Mouse (Mus musculus): ENCODE results near the gene Galp. TPM values are rescaled to one million over a fixed set of nuclear protein-coding genes. Genes with fewer than 3 reads are reported as not detected.

The Galp gene
- polyA plus RNA-seq, 1 experiment, result not detected

GRCm38 (mm10) chr7:6157479-6157878, 39.4 kb upstream of the Galp start:
- Histone ChIP-seq H3K27ac (ENCODE audit: insufficient read depth, low read depth, low read length) (no peak overlapping the region), H3K4me3 (ENCODE audit: insufficient read depth, low read length) (no peak overlapping the region)

GRCm38 (mm10) chr7:6159604-6160003, 37.3 kb upstream of the Galp start:
- H3K4me1 ChIP-seq (ENCODE audit: control insufficient read depth, insufficient read depth, low read length), result peaks cover 8% of the 10 kb centered on the region
- H3K4me3 ChIP-seq (ENCODE audit: insufficient read depth, low read length), result no peak overlapping the region
- no peak for TF ChIP-seq CTCF (IDR thresholded peaks at IDR 0.05; ENCODE audit: low read depth, low read length)
- TF ChIP-seq POLR2A (IDR thresholded peaks at IDR 0.05; ENCODE audit: borderline replicate concordance, low read depth, low read length), result no peak
- H3K27ac ChIP-seq (ENCODE audit: insufficient read depth, low read depth, low read length), result no peak overlapping the region

More at GRCm38 (mm10) chr7:6157479-6157878, 39.4 kb upstream of the Galp start:
- no peak for TF ChIP-seq CTCF (IDR thresholded peaks at IDR 0.05; ENCODE audit: low read depth, low read length)
- TF ChIP-seq POLR2A (IDR thresholded peaks at IDR 0.05; ENCODE audit: borderline replicate concordance, low read depth, low read length), result no peak
- peaks cover 27% of the 10 kb centered on the region for H3K4me1 ChIP-seq (ENCODE audit: control insufficient read depth, insufficient read depth, low read length)

- Histone ChIP-seq H3K27ac (ENCODE audit: insufficient read depth, low read depth, low read length) (no peak overlapping the region), H3K4me3 (ENCODE audit: insufficient read depth, low read length) (no peak overlapping the region), H3K4me1 (ENCODE audit: control insufficient read depth, insufficient read depth, low read length) (peaks cover 7% of the 10 kb centered on the region)
- TF ChIP-seq POLR2A (IDR thresholded peaks at IDR 0.05; ENCODE audit: borderline replicate concordance, low read depth, low read length), result no peak
- no peak for TF ChIP-seq CTCF (IDR thresholded peaks at IDR 0.05; ENCODE audit: low read depth, low read length)
These were observed 35.3 kb upstream of the Galp start for GRCm38 (mm10) chr7:6161541-6161940.

GRCm38 (mm10) chr7:6162172-6162571, 34.7 kb upstream of the Galp start:
- Histone ChIP-seq H3K4me1 (ENCODE audit: control insufficient read depth, insufficient read depth, low read length) (peaks cover 2% of the 10 kb centered on the region), H3K27ac (ENCODE audit: insufficient read depth, low read depth, low read length) (no peak overlapping the region), H3K4me3 (ENCODE audit: insufficient read depth, low read length) (no peak overlapping the region)
- TF ChIP-seq POLR2A (IDR thresholded peaks at IDR 0.05; ENCODE audit: borderline replicate concordance, low read depth, low read length) (no peak), CTCF (IDR thresholded peaks at IDR 0.05; ENCODE audit: low read depth, low read length) (no peak)

- no peak overlapping the region for H3K27ac ChIP-seq (ENCODE audit: insufficient read depth, low read depth, low read length)
- H3K4me3 ChIP-seq (ENCODE audit: insufficient read depth, low read length), result no peak overlapping the region
- no peak for TF ChIP-seq POLR2A (IDR thresholded peaks at IDR 0.05; ENCODE audit: borderline replicate concordance, low read depth, low read length)
- no peak for TF ChIP-seq CTCF (IDR thresholded peaks at IDR 0.05; ENCODE audit: low read depth, low read length)
- peaks cover 6% of the 10 kb centered on the region; the same call in 1 of the 2 replicates for H3K4me1 ChIP-seq (ENCODE audit: control insufficient read depth, insufficient read depth, low read length)
These were observed 32.2 kb upstream of the Galp start for GRCm38 (mm10) chr7:6164671-6165070.

GRCm38 (mm10) chr7:6169403-6169802, 27.5 kb upstream of the Galp start:
- Histone ChIP-seq H3K4me1 (ENCODE audit: control insufficient read depth, insufficient read depth, low read length) (peaks cover 20% of the 10 kb centered on the region), H3K4me3 (ENCODE audit: insufficient read depth, low read length) (no peak overlapping the region), H3K27ac (ENCODE audit: insufficient read depth, low read depth, low read length) (peak overlapping the region; percentile 40)
- TF ChIP-seq POLR2A (IDR thresholded peaks at IDR 0.05; ENCODE audit: borderline replicate concordance, low read depth, low read length), result no peak
- no peak for TF ChIP-seq CTCF (IDR thresholded peaks at IDR 0.05; ENCODE audit: low read depth, low read length)

GRCm38 (mm10) chr7:6170391-6170790, 26.5 kb upstream of the Galp start:
- H3K27ac ChIP-seq (ENCODE audit: insufficient read depth, low read depth, low read length), result peak overlapping the region; percentile 40
- TF ChIP-seq POLR2A (IDR thresholded peaks at IDR 0.05; ENCODE audit: borderline replicate concordance, low read depth, low read length), result no peak
- TF ChIP-seq CTCF (IDR thresholded peaks at IDR 0.05; ENCODE audit: low read depth, low read length), result no peak
- peaks cover 23% of the 10 kb centered on the region for H3K4me1 ChIP-seq (ENCODE audit: control insufficient read depth, insufficient read depth, low read length)
- no peak overlapping the region for H3K4me3 ChIP-seq (ENCODE audit: insufficient read depth, low read length)

- Histone ChIP-seq H3K4me1 (ENCODE audit: control insufficient read depth, insufficient read depth, low read length) (peaks cover 23% of the 10 kb centered on the region), H3K4me3 (ENCODE audit: insufficient read depth, low read length) (peak overlapping the region; percentile 66), H3K27ac (ENCODE audit: insufficient read depth, low read depth, low read length) (peak overlapping the region; percentile 91; the same call in 1 of the 2 replicates)
- TF ChIP-seq CTCF (IDR thresholded peaks at IDR 0.05; ENCODE audit: low read depth, low read length), result no peak
These were observed 26.0 kb upstream of the Galp start for GRCm38 (mm10) chr7:6170871-6171270.

GRCm38 (mm10) chr7:6171444-6172005, 25.4 kb upstream of the Galp start:
- TF ChIP-seq CTCF (IDR thresholded peaks at IDR 0.05; ENCODE audit: low read depth, low read length) (peak; percentile 47), POLR2A (IDR thresholded peaks at IDR 0.05; ENCODE audit: borderline replicate concordance, low read depth, low read length) (no peak)
- peak overlapping the region; percentile 66 for H3K4me3 ChIP-seq (ENCODE audit: insufficient read depth, low read length)
- H3K27ac ChIP-seq (ENCODE audit: insufficient read depth, low read depth, low read length), result peak overlapping the region; percentile 91
- H3K4me1 ChIP-seq (ENCODE audit: control insufficient read depth, insufficient read depth, low read length), result peaks cover 23% of the 10 kb centered on the region

GRCm38 (mm10) chr7:6172006-6172649, 24.8 kb upstream of the Galp start, which contains the start of gene Zfp444:
TSS of gene Zfp444 (plus strand) at chr7:6172226.
- Histone ChIP-seq H3K4me1 (ENCODE audit: control insufficient read depth, insufficient read depth, low read length) (peaks cover 23% of the 10 kb centered on the region), H3K4me3 (ENCODE audit: insufficient read depth, low read length) (peak within 1 kb of the TSS; percentile 66), H3K27ac (ENCODE audit: insufficient read depth, low read depth, low read length) (peak within 1 kb of the TSS; percentile 91)
- 0 out of 2 replicates have a peak, but pooled peaks have one; percentile 4 for TF ChIP-seq POLR2A (IDR thresholded peaks at IDR 0.05; ENCODE audit: borderline replicate concordance, low read depth, low read length)
- TF ChIP-seq CTCF (IDR thresholded peaks at IDR 0.05; ENCODE audit: low read depth, low read length), result no peak

All from bone marrow macrophage, adult 2 months (primary cell).